Mouse (Mus musculus): ENCODE results near the gene Pycard. TPM values are rescaled to one million over a fixed set of nuclear protein-coding genes. Genes with fewer than 3 reads are reported as not detected.

Pycard gene
- total and polyA plus RNA-seq, 3 experiments = 1.3 to 3.5 (median 2.0) TPM

GRCm38 (mm10) chr7:128025381-128025780, 31.7 kb upstream of the Pycard start:
- Histone ChIP-seq H3K4me3 (ENCODE audit: low read depth, low read length) (no peak overlapping the region), H3K36me3 (replicated peaks) (no peaks in the 10 kb centered on the region), H3K9me3 (replicated peaks) (no peaks in the 10 kb centered on the region), H3K4me1 (ENCODE audit: insufficient read depth, low read depth, low read length) (no peaks in the 10 kb centered on the region), H3K27me3 (ENCODE audit: insufficient read depth, low read length) (0 out of 2 replicates have a peak, but pooled peaks cover 2% of the 10 kb centered on the region)
- DNase-seq (ENCODE audit: low spot score) = no peak
- ATAC-seq (ENCODE audit: extremely low read depth, insufficient number of reproducible peaks, low FRiP score, poor library complexity, severe bottlenecking) = no peak
- TF ChIP-seq POLR2AphosphoS5 (IDR thresholded peaks at IDR 0.05; ENCODE audit: insufficient replicate concordance, low read depth, low read length) = no peak
- no peak for TF ChIP-seq GATA1 (IDR thresholded peaks at IDR 0.05; ENCODE audit: borderline replicate concordance, low read length)
- TF ChIP-seq CTCF (IDR thresholded peaks at IDR 0.05; ENCODE audit: low read depth, low read length) = no peak
- no peak for TF ChIP-seq TAL1 (conservative IDR thresholded peaks at IDR 0.05; ENCODE audit: low read depth, low read length)
- no peak for TF ChIP-seq GATA2 (IDR thresholded peaks at IDR 0.05; ENCODE audit: borderline replicate concordance, low read depth, low read length)

GRCm38 (mm10) chr7:128024932-128025331, 31.3 kb upstream of the Pycard start:
- Histone ChIP-seq H3K4me3 (ENCODE audit: low read depth, low read length) (no peak overlapping the region), H3K36me3 (replicated peaks) (no peaks in the 10 kb centered on the region), H3K27me3 (ENCODE audit: insufficient read depth, low read length) (0 out of 2 replicates have a peak, but pooled peaks cover 2% of the 10 kb centered on the region), H3K9me3 (replicated peaks) (no peaks in the 10 kb centered on the region), H3K4me1 (ENCODE audit: insufficient read depth, low read depth, low read length) (no peaks in the 10 kb centered on the region)
- no peak for ATAC-seq (ENCODE audit: extremely low read depth, insufficient number of reproducible peaks, low FRiP score, poor library complexity, severe bottlenecking)
- DNase-seq (ENCODE audit: low spot score) = no peak
- TF ChIP-seq GATA2 (IDR thresholded peaks at IDR 0.05; ENCODE audit: borderline replicate concordance, low read depth, low read length) (no peak), POLR2AphosphoS5 (IDR thresholded peaks at IDR 0.05; ENCODE audit: insufficient replicate concordance, low read depth, low read length) (no peak), CTCF (IDR thresholded peaks at IDR 0.05; ENCODE audit: low read depth, low read length) (no peak)

GRCm38 (mm10) chr7:128024364-128024763, 30.7 kb upstream of the Pycard start:
- Histone ChIP-seq H3K9me3 (replicated peaks) (no peaks in the 10 kb centered on the region), H3K27me3 (ENCODE audit: insufficient read depth, low read length) (no peaks in the 10 kb centered on the region), H3K36me3 (replicated peaks) (no peaks in the 10 kb centered on the region), H3K4me1 (ENCODE audit: insufficient read depth, low read depth, low read length) (no peaks in the 10 kb centered on the region), H3K4me3 (ENCODE audit: low read depth, low read length) (no peak overlapping the region)
- DNase-seq (ENCODE audit: low spot score) (no peak), ATAC-seq (ENCODE audit: extremely low read depth, insufficient number of reproducible peaks, low FRiP score, poor library complexity, severe bottlenecking) (no peak)
- no peak for TF ChIP-seq POLR2AphosphoS5 (IDR thresholded peaks at IDR 0.05; ENCODE audit: insufficient replicate concordance, low read depth, low read length)
- no peak for TF ChIP-seq CTCF (IDR thresholded peaks at IDR 0.05; ENCODE audit: low read depth, low read length)
- no peak for TF ChIP-seq TAL1 (conservative IDR thresholded peaks at IDR 0.05; ENCODE audit: low read depth, low read length)

GRCm38 (mm10) chr7:128023565-128023964, 29.9 kb upstream of the Pycard start:
- TF ChIP-seq TAL1 (conservative IDR thresholded peaks at IDR 0.05; ENCODE audit: low read depth, low read length) (no peak), CTCF (IDR thresholded peaks at IDR 0.05; ENCODE audit: low read depth, low read length) (no peak), GATA2 (IDR thresholded peaks at IDR 0.05; ENCODE audit: borderline replicate concordance, low read depth, low read length) (no peak), GATA1 (IDR thresholded peaks at IDR 0.05; ENCODE audit: borderline replicate concordance, low read length) (no peak), POLR2AphosphoS5 (IDR thresholded peaks at IDR 0.05; ENCODE audit: insufficient replicate concordance, low read depth, low read length) (no peak)
- no peak overlapping the region for H3K4me3 ChIP-seq (ENCODE audit: low read depth, low read length)
- DNase-seq (ENCODE audit: low spot score) = no peak

GRCm38 (mm10) chr7:128022974-128023373, 29.3 kb upstream of the Pycard start:
- ATAC-seq (ENCODE audit: extremely low read depth, insufficient number of reproducible peaks, low FRiP score, poor library complexity, severe bottlenecking) (no peak), DNase-seq (ENCODE audit: low spot score) (no peak)
- Histone ChIP-seq H3K4me1 (ENCODE audit: insufficient read depth, low read depth, low read length) (no peaks in the 10 kb centered on the region), H3K9me3 (replicated peaks) (no peaks in the 10 kb centered on the region), H3K27me3 (ENCODE audit: insufficient read depth, low read length) (no peaks in the 10 kb centered on the region), H3K36me3 (replicated peaks) (no peaks in the 10 kb centered on the region), H3K4me3 (ENCODE audit: low read depth, low read length) (no peak overlapping the region)
- TF ChIP-seq CTCF (IDR thresholded peaks at IDR 0.05; ENCODE audit: low read depth, low read length) = peak; percentile 75
- TF ChIP-seq POLR2AphosphoS5 (IDR thresholded peaks at IDR 0.05; ENCODE audit: insufficient replicate concordance, low read depth, low read length) = no peak

More at GRCm38 (mm10) chr7:128023565-128023964, 29.9 kb upstream of the Pycard start:
- no peaks in the 10 kb centered on the region for H3K36me3 ChIP-seq (replicated peaks)
- no peaks in the 10 kb centered on the region for H3K27me3 ChIP-seq (ENCODE audit: insufficient read depth, low read length)
- no peak for ATAC-seq (ENCODE audit: extremely low read depth, insufficient number of reproducible peaks, low FRiP score, poor library complexity, severe bottlenecking)
- H3K9me3 ChIP-seq (replicated peaks) = no peaks in the 10 kb centered on the region
- no peaks in the 10 kb centered on the region for H3K4me1 ChIP-seq (ENCODE audit: insufficient read depth, low read depth, low read length)

- no peaks in the 10 kb centered on the region for H3K36me3 ChIP-seq (replicated peaks)
- H3K9me3 ChIP-seq (replicated peaks) = no peaks in the 10 kb centered on the region
- DNase-seq (ENCODE audit: low spot score) (no peak), ATAC-seq (ENCODE audit: extremely low read depth, insufficient number of reproducible peaks, low FRiP score, poor library complexity, severe bottlenecking) (no peak)
- no peaks in the 10 kb centered on the region for H3K4me1 ChIP-seq (ENCODE audit: insufficient read depth, low read depth, low read length)
- TF ChIP-seq TAL1 (conservative IDR thresholded peaks at IDR 0.05; ENCODE audit: low read depth, low read length) (no peak), CTCF (IDR thresholded peaks at IDR 0.05; ENCODE audit: low read depth, low read length) (no peak), GATA1 (IDR thresholded peaks at IDR 0.05; ENCODE audit: borderline replicate concordance, low read length) (no peak), GATA2 (IDR thresholded peaks at IDR 0.05; ENCODE audit: borderline replicate concordance, low read depth, low read length) (no peak)
- H3K4me3 ChIP-seq (ENCODE audit: low read depth, low read length) = no peak overlapping the region
- H3K27me3 ChIP-seq (ENCODE audit: insufficient read depth, low read length) = peaks cover 11% of the 10 kb centered on the region
Observed at GRCm38 (mm10) chr7:128019187-128019586, 25.5 kb upstream of the Pycard start.

GRCm38 (mm10) chr7:128018275-128018674, 24.6 kb upstream of the Pycard start:
- no peak for TF ChIP-seq TAL1 (conservative IDR thresholded peaks at IDR 0.05; ENCODE audit: low read depth, low read length)
- TF ChIP-seq GATA2 (IDR thresholded peaks at IDR 0.05; ENCODE audit: borderline replicate concordance, low read depth, low read length) = no peak
- H3K27me3 ChIP-seq (ENCODE audit: insufficient read depth, low read length) = peaks cover 11% of the 10 kb centered on the region
- DNase-seq (ENCODE audit: low spot score) (no peak), ATAC-seq (ENCODE audit: extremely low read depth, insufficient number of reproducible peaks, low FRiP score, poor library complexity, severe bottlenecking) (no peak)
- H3K4me1 ChIP-seq (ENCODE audit: insufficient read depth, low read depth, low read length) = no peaks in the 10 kb centered on the region
- no peak overlapping the region for H3K4me3 ChIP-seq (ENCODE audit: low read depth, low read length)
- H3K36me3 ChIP-seq (replicated peaks) = no peaks in the 10 kb centered on the region
- no peaks in the 10 kb centered on the region for H3K9me3 ChIP-seq (replicated peaks)
